Mouse (Mus musculus) small intestine, adult 2 months (tissue): ENCODE data around the gene Panx2.

Experiments
- CTCF ChIP-seq: fragments of 200-500 bp; IDR thresholded peaks from 2 replicates; pipeline ENCODE4 v1.5.1; 2012; ENCODE audit warnings: low read depth, mild to moderate bottlenecking, control low read depth, inconsistent platforms, low read length, moderate library complexity, mixed read lengths; ENCODE audit not compliant: insufficient replicate concordance, insufficient read length; ENCODE audit errors: extremely low read depth
- POLR2A ChIP-seq: fragments of 200-500 bp; IDR thresholded peaks from 2 replicates; pipeline ENCODE4 v1.6.1; 2012; ENCODE audit warnings: low read depth, mild to moderate bottlenecking, control low read depth, inconsistent platforms, low read length, moderate library complexity

DNA sequence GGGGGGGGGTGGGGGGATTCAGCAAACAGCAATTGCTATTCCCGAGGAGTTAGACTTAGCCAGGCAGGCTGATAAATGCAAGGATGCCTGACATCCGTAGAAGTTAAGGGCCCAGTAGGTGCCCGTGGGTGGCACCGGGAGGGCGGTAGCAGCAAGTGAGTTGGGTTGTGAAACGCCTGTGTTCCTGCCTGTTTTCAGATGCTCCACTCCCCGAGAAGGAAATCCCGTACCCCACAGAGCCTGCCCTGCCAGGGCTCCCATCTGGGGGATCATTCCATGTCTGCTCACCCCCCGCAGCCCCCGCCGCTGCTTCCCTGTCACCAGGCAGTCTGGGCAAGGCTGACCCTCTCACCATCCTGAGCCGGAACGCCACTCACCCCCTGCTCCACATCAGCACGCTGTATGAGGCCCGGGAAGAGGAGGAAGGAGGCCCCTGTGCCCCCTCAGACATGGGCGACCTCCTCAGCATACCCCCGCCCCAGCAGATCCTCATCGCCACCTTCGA is 9.9 kb downstream of the Panx2 start:
- TF ChIP-seq CTCF (no peak), POLR2A (no peak)
